Mouse (Mus musculus): ENCODE results near the gene Olfr1056.
"Not testable (repeated sequence)": the region's sequence is repeated elsewhere in the genome, so short reads cannot be mapped to it uniquely, and the experiment has no call there.

The Olfr1056 gene

GRCm38 (mm10) chr2:86362369-86362768, at the start of gene Olfr1056:
TSS of gene Olfr1056 (minus strand) at chr2:86362469.
- DNase-seq = no peak

- DNase-seq = no peak
These were observed 32.8 kb upstream of the Olfr1056 start for GRCm38 (mm10) chr2:86395114-86395513.

- not testable (repeated sequence) for DNase-seq
These were observed 26.2 kb upstream of the Olfr1056 start, which contains the start of gene Olfr1058 for GRCm38 (mm10) chr2:86388461-86388860. TSS of gene Olfr1058 (minus strand) at chr2:86388561.

- no peak for DNase-seq
These were observed 16.0 kb upstream of the Olfr1056 start, which contains the start of gene Olfr1057 for GRCm38 (mm10) chr2:86378293-86378692. TSS of gene Olfr1057 (minus strand) at chr2:86378393.

GRCm38 (mm10) chr2:86366342-86366741, 4.1 kb upstream of the Olfr1056 start:
- not testable (repeated sequence) for DNase-seq

- DNase-seq = not testable (repeated sequence)
These were observed 10.5 kb downstream of the Olfr1056 start for GRCm38 (mm10) chr2:86351751-86352150.

- no peak for DNase-seq
These were observed 12.1 kb downstream of the Olfr1056 start, which contains the start of gene Olfr1055 for GRCm38 (mm10) chr2:86350184-86350583. TSS of gene Olfr1055 (minus strand) at chr2:86350284.

GRCm38 (mm10) chr2:86335333-86335732, 26.9 kb downstream of the Olfr1056 start, which contains the start of gene Olfr1054:
TSS of gene Olfr1054 (minus strand) at chr2:86335433.
- DNase-seq = no peak

- no peak for DNase-seq
These were observed 47.1 kb downstream of the Olfr1056 start, which contains the start of gene Olfr1053 for GRCm38 (mm10) chr2:86315184-86315583. TSS of gene Olfr1053 (minus strand) at chr2:86315284.

All from right cerebral cortex, postnatal 25 days (tissue).